Mouse (Mus musculus) spleen, adult 2 months (tissue): ENCODE measurements around the gene Slco3a1.

Experiments used
- CTCF ChIP-seq: fragments of 200-500 bp; IDR thresholded peaks from 2 replicates; pipeline ENCODE4 v1.5.1; 2011; ENCODE audit warnings: mild to moderate bottlenecking, inconsistent platforms; ENCODE audit not compliant: insufficient read depth, insufficient read length, insufficient replicate concordance; ENCODE audit errors: extremely low read depth
- POLR2A ChIP-seq: fragments of 200-500 bp; IDR thresholded peaks from 2 replicates; pipeline ENCODE4 v1.6.1; 2011; ENCODE audit warnings: low read depth, low read length, inconsistent platforms

DNA sequence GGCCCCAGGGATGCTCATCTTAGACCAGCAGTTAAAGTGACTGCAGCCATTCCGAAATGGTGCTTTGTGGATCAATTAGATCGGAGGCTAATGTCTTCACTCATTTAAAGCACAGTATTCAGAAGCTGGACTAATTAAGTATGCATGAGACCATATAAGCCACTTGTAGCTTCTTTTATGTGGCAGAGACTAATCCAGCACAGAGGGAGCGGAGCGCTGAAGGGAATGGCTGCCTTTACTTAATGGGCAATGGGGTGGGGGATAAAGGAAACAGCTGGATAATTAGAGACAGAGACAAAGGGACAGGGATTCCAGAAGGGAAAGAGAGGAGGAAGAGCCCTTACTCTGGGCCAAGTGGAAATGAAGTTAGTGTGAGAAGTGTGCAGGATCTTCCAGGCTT, 46.4 kb downstream of the Slco3a1 start:
- TF ChIP-seq CTCF (no peak), POLR2A (no peak)
